Mouse (Mus musculus): ENCODE measurements at regions not wholly inside any gene's neighbourhood (a gene's known extent, or its start where the extent isn't known, plus 50 kb on each side); places are given as distances from the start of the nearest gene placed in this dataset.

- no peaks in the 10 kb centered on the region for H3K36me3 ChIP-seq (ENCODE audit: control insufficient read depth, insufficient read depth)
- H3K9ac ChIP-seq (ENCODE audit: low read length): no peak overlapping the region
- no peak overlapping the region for H3K4me3 ChIP-seq (ENCODE audit: low read length)
- WGBS: 76% methylated on average over 1 of the region's 1 CpGs
- ATAC-seq (replicated peaks; ENCODE audit: extremely low read depth, insufficient read depth, low FRiP score): no peak
- H3K27ac ChIP-seq (ENCODE audit: low read length): no peak overlapping the region
- no peak overlapping the region for H3K4me2 ChIP-seq (ENCODE audit: low read depth, low read length)
- no peaks in the 10 kb centered on the region for H3K9me3 ChIP-seq (replicated peaks; ENCODE audit: control insufficient read depth, low read length)
- H3K4me1 ChIP-seq (ENCODE audit: control insufficient read depth, insufficient read depth, low read length): no peaks in the 10 kb centered on the region
- no peaks in the 10 kb centered on the region for H3K27me3 ChIP-seq (ENCODE audit: control insufficient read depth, insufficient read depth, low read length)
Measured at GRCm38 (mm10) chr16:46956990-46957389, 458.7 kb upstream of the Nectin3 start.

GRCm38 (mm10) chr16:46926060-46926459 is 427.7 kb upstream of the Nectin3 start:
- ATAC-seq (replicated peaks; ENCODE audit: extremely low read depth, insufficient read depth, low FRiP score): no peak
- WGBS: 64% methylated on average over 3 of the region's 3 CpGs

GRCm38 (mm10) chr16:46894576-46895203 is 396.4 kb upstream of the Nectin3 start:
- no peaks in the 10 kb centered on the region for H3K9me3 ChIP-seq (replicated peaks; ENCODE audit: control insufficient read depth, low read length)

More at GRCm38 (mm10) chr16:46926060-46926459, 427.7 kb upstream of the Nectin3 start:
- Histone ChIP-seq H3K9me3 (replicated peaks; ENCODE audit: control insufficient read depth, low read length) (no peaks in the 10 kb centered on the region), H3K27me3 (ENCODE audit: control insufficient read depth, insufficient read depth, low read length) (no peaks in the 10 kb centered on the region), H3K4me1 (ENCODE audit: control insufficient read depth, insufficient read depth, low read length) (no peaks in the 10 kb centered on the region), H3K4me2 (ENCODE audit: low read depth, low read length) (no peak overlapping the region), H3K27ac (ENCODE audit: low read length) (no peak overlapping the region), H3K4me3 (ENCODE audit: low read length) (no peak overlapping the region), H3K36me3 (ENCODE audit: control insufficient read depth, insufficient read depth) (no peaks in the 10 kb centered on the region), H3K9ac (ENCODE audit: low read length) (no peak overlapping the region)

GRCm38 (mm10) chr16:46878739-46879138 is 380.4 kb upstream of the Nectin3 start:
- Histone ChIP-seq H3K9me3 (replicated peaks; ENCODE audit: control insufficient read depth, low read length) (no peaks in the 10 kb centered on the region), H3K27me3 (ENCODE audit: control insufficient read depth, insufficient read depth, low read length) (no peaks in the 10 kb centered on the region), H3K4me1 (ENCODE audit: control insufficient read depth, insufficient read depth, low read length) (no peaks in the 10 kb centered on the region), H3K9ac (ENCODE audit: low read length) (no peak overlapping the region), H3K4me3 (ENCODE audit: low read length) (no peak overlapping the region), H3K27ac (ENCODE audit: low read length) (no peak overlapping the region), H3K4me2 (ENCODE audit: low read depth, low read length) (no peak overlapping the region), H3K36me3 (ENCODE audit: control insufficient read depth, insufficient read depth) (no peaks in the 10 kb centered on the region)
- no peak for ATAC-seq (replicated peaks; ENCODE audit: extremely low read depth, insufficient read depth, low FRiP score)
- 86% methylated on average over 2 of the region's 2 CpGs for WGBS

More at GRCm38 (mm10) chr16:46894576-46895203, 396.4 kb upstream of the Nectin3 start:
- ATAC-seq (replicated peaks; ENCODE audit: extremely low read depth, insufficient read depth, low FRiP score): no peak
- no peak overlapping the region for H3K4me2 ChIP-seq (ENCODE audit: low read depth, low read length)
- no peak overlapping the region for H3K27ac ChIP-seq (ENCODE audit: low read length)
- no peak overlapping the region for H3K4me3 ChIP-seq (ENCODE audit: low read length)
- 70% methylated on average over 2 of the region's 2 CpGs for WGBS
- H3K36me3 ChIP-seq (ENCODE audit: control insufficient read depth, insufficient read depth): no peaks in the 10 kb centered on the region
- H3K27me3 ChIP-seq (ENCODE audit: control insufficient read depth, insufficient read depth, low read length): no peaks in the 10 kb centered on the region
- H3K4me1 ChIP-seq (ENCODE audit: control insufficient read depth, insufficient read depth, low read length): no peaks in the 10 kb centered on the region
- no peak overlapping the region for H3K9ac ChIP-seq (ENCODE audit: low read length)

- Histone ChIP-seq H3K36me3 (ENCODE audit: control insufficient read depth, insufficient read depth) (no peaks in the 10 kb centered on the region), H3K9ac (ENCODE audit: low read length) (no peak overlapping the region), H3K9me3 (replicated peaks; ENCODE audit: control insufficient read depth, low read length) (no peaks in the 10 kb centered on the region), H3K4me1 (ENCODE audit: control insufficient read depth, insufficient read depth, low read length) (no peaks in the 10 kb centered on the region), H3K27ac (ENCODE audit: low read length) (no peak overlapping the region), H3K27me3 (ENCODE audit: control insufficient read depth, insufficient read depth, low read length) (no peaks in the 10 kb centered on the region), H3K4me2 (ENCODE audit: low read depth, low read length) (no peak overlapping the region), H3K4me3 (ENCODE audit: low read length) (no peak overlapping the region)
- WGBS: 63% methylated on average over 2 of the region's 2 CpGs
- ATAC-seq (replicated peaks; ENCODE audit: extremely low read depth, insufficient read depth, low FRiP score): no peak
Measured at GRCm38 (mm10) chr16:46863959-46864358, 365.6 kb upstream of the Nectin3 start.

GRCm38 (mm10) chr16:46849534-46849933 is 351.2 kb upstream of the Nectin3 start:
- no peaks in the 10 kb centered on the region for H3K4me1 ChIP-seq (ENCODE audit: control insufficient read depth, insufficient read depth, low read length)
- no peak overlapping the region for H3K9ac ChIP-seq (ENCODE audit: low read length)
- no peak for ATAC-seq (replicated peaks; ENCODE audit: extremely low read depth, insufficient read depth, low FRiP score)
- no peaks in the 10 kb centered on the region for H3K9me3 ChIP-seq (replicated peaks; ENCODE audit: control insufficient read depth, low read length)
- 75% methylated on average over 4 of the region's 4 CpGs for WGBS
- H3K4me3 ChIP-seq (ENCODE audit: low read length): no peak overlapping the region
- H3K27me3 ChIP-seq (ENCODE audit: control insufficient read depth, insufficient read depth, low read length): no peaks in the 10 kb centered on the region
- H3K4me2 ChIP-seq (ENCODE audit: low read depth, low read length): no peak overlapping the region
- no peaks in the 10 kb centered on the region for H3K36me3 ChIP-seq (ENCODE audit: control insufficient read depth, insufficient read depth)
- no peak overlapping the region for H3K27ac ChIP-seq (ENCODE audit: low read length)

GRCm38 (mm10) chr16:46848755-46849154 is 350.4 kb upstream of the Nectin3 start:
- H3K9ac ChIP-seq (ENCODE audit: low read length): no peak overlapping the region
- H3K4me3 ChIP-seq (ENCODE audit: low read length): no peak overlapping the region
- no peaks in the 10 kb centered on the region for H3K4me1 ChIP-seq (ENCODE audit: control insufficient read depth, insufficient read depth, low read length)
- H3K27ac ChIP-seq (ENCODE audit: low read length): no peak overlapping the region
- no peaks in the 10 kb centered on the region for H3K9me3 ChIP-seq (replicated peaks; ENCODE audit: control insufficient read depth, low read length)
- H3K4me2 ChIP-seq (ENCODE audit: low read depth, low read length): no peak overlapping the region
- ATAC-seq (replicated peaks; ENCODE audit: extremely low read depth, insufficient read depth, low FRiP score): no peak
- H3K36me3 ChIP-seq (ENCODE audit: control insufficient read depth, insufficient read depth): no peaks in the 10 kb centered on the region
- no peaks in the 10 kb centered on the region for H3K27me3 ChIP-seq (ENCODE audit: control insufficient read depth, insufficient read depth, low read length)

- ATAC-seq (replicated peaks; ENCODE audit: extremely low read depth, insufficient read depth, low FRiP score): no peak
- Histone ChIP-seq H3K27ac (ENCODE audit: low read length) (no peak overlapping the region), H3K9me3 (replicated peaks; ENCODE audit: control insufficient read depth, low read length) (no peaks in the 10 kb centered on the region), H3K4me1 (ENCODE audit: control insufficient read depth, insufficient read depth, low read length) (no peaks in the 10 kb centered on the region), H3K27me3 (ENCODE audit: control insufficient read depth, insufficient read depth, low read length) (no peaks in the 10 kb centered on the region), H3K36me3 (ENCODE audit: control insufficient read depth, insufficient read depth) (no peaks in the 10 kb centered on the region), H3K4me2 (ENCODE audit: low read depth, low read length) (no peak overlapping the region), H3K4me3 (ENCODE audit: low read length) (no peak overlapping the region), H3K9ac (ENCODE audit: low read length) (no peak overlapping the region)
- 69% methylated on average over 3 of the region's 3 CpGs for WGBS
Measured at GRCm38 (mm10) chr16:46847707-46848356, 349.5 kb upstream of the Nectin3 start.

GRCm38 (mm10) chr16:46841179-46841578 is 342.9 kb upstream of the Nectin3 start:
- Histone ChIP-seq H3K36me3 (ENCODE audit: control insufficient read depth, insufficient read depth) (no peaks in the 10 kb centered on the region), H3K4me2 (ENCODE audit: low read depth, low read length) (no peak overlapping the region), H3K4me1 (ENCODE audit: control insufficient read depth, insufficient read depth, low read length) (no peaks in the 10 kb centered on the region), H3K4me3 (ENCODE audit: low read length) (no peak overlapping the region), H3K9me3 (replicated peaks; ENCODE audit: control insufficient read depth, low read length) (no peaks in the 10 kb centered on the region), H3K27me3 (ENCODE audit: control insufficient read depth, insufficient read depth, low read length) (no peaks in the 10 kb centered on the region), H3K9ac (ENCODE audit: low read length) (no peak overlapping the region), H3K27ac (ENCODE audit: low read length) (no peak overlapping the region)
- WGBS: 68% methylated on average over 2 of the region's 2 CpGs
- no peak for ATAC-seq (replicated peaks; ENCODE audit: extremely low read depth, insufficient read depth, low FRiP score)

Data from heart, embryonic 16.5 days (tissue).